Mouse (Mus musculus): ENCODE measurements around the gene Hspbap1. TPM values are rescaled to one million over a fixed set of nuclear protein-coding genes. Genes with fewer than 3 reads are reported as not detected.

Hspbap1 gene
- total RNA-seq, 2 experiments from 2014 or later = 5.1 to 6.0 TPM

- DNase-seq (ENCODE audit: low spot score in 2 of 2) = no peak
- intact Hi-C loops (cut with DNase I) = no loop called here
Observed at GRCm38 (mm10) chr16:35756697-35757096, 13.5 kb upstream of the Hspbap1 start.

GRCm38 (mm10) chr16:35759401-35759800 lies 10.8 kb upstream of the Hspbap1 start:
- intact Hi-C loops (cut with DNase I) = no loop called here
- DNase-seq (ENCODE audit: low spot score in 2 of 2) = no peak

GRCm38 (mm10) chr16:35763590-35764296 lies 6.4 kb upstream of the Hspbap1 start:
- intact Hi-C loops (cut with DNase I) = no loop called here

GRCm38 (mm10) chr16:35764941-35765340 lies 5.2 kb upstream of the Hspbap1 start:
- no peak for DNase-seq (ENCODE audit: low spot score in 2 of 2)
- intact Hi-C loops (cut with DNase I) = no loop called here

More at GRCm38 (mm10) chr16:35763590-35764296, 6.4 kb upstream of the Hspbap1 start:
- DNase-seq (ENCODE audit: low spot score in 2 of 2) = no peak

- intact Hi-C loops (cut with DNase I) = no loop called here
- no peak for DNase-seq (ENCODE audit: low spot score in 2 of 2)
Observed at GRCm38 (mm10) chr16:35765449-35765848, 4.7 kb upstream of the Hspbap1 start.

- no peak for DNase-seq (ENCODE audit: low spot score in 2 of 2)
Observed at GRCm38 (mm10) chr16:35766366-35766765, 3.8 kb upstream of the Hspbap1 start.

GRCm38 (mm10) chr16:35768469-35768784 lies 1.7 kb upstream of the Hspbap1 start:
- intact Hi-C loops (cut with DNase I) = no loop called here

More at GRCm38 (mm10) chr16:35766366-35766765, 3.8 kb upstream of the Hspbap1 start:
- intact Hi-C loops (cut with DNase I) = no loop called here

GRCm38 (mm10) chr16:35768785-35769642 lies 1.2 kb upstream of the Hspbap1 start, which contains the start of gene Dirc2:
Dirc2 (minus strand) TSS chr16:35769356.
- peak; percentile 40 to 68 for DNase-seq (ENCODE audit: low spot score in 2 of 2)
- intact Hi-C loops (cut with DNase I) = no loop called here

More at GRCm38 (mm10) chr16:35768469-35768784, 1.7 kb upstream of the Hspbap1 start:
- DNase-seq (ENCODE audit: low spot score in 2 of 2) = no peak

- intact Hi-C loops (cut with DNase I) = no loop called here
Observed at GRCm38 (mm10) chr16:35771141-35771540, 966 bp downstream of the Hspbap1 start.

GRCm38 (mm10) chr16:35771606-35772005 lies 1.4 kb downstream of the Hspbap1 start:
- intact Hi-C loops (cut with DNase I) = no loop called here
- DNase-seq (ENCODE audit: low spot score in 2 of 2) = no peak

More at GRCm38 (mm10) chr16:35771141-35771540, 966 bp downstream of the Hspbap1 start:
- DNase-seq (ENCODE audit: low spot score in 2 of 2) = no peak

GRCm38 (mm10) chr16:35772598-35772997 lies 2.4 kb downstream of the Hspbap1 start:
- intact Hi-C loops (cut with DNase I) = no loop called here
- DNase-seq (ENCODE audit: low spot score in 2 of 2) = no peak

- no peak for DNase-seq (ENCODE audit: low spot score in 2 of 2)
- intact Hi-C loops (cut with DNase I) = no loop called here
Observed at GRCm38 (mm10) chr16:35775835-35776234, 5.7 kb downstream of the Hspbap1 start.

GRCm38 (mm10) chr16:35776737-35777136 lies 6.6 kb downstream of the Hspbap1 start:
- intact Hi-C loops (cut with DNase I) = no loop called here
- no peak for DNase-seq (ENCODE audit: low spot score in 2 of 2)

GRCm38 (mm10) chr16:35777768-35778167 lies 7.6 kb downstream of the Hspbap1 start:
- no peak for DNase-seq (ENCODE audit: low spot score in 2 of 2)
- intact Hi-C loops (cut with DNase I) = no loop called here

- intact Hi-C loops (cut with DNase I) = no loop called here
- no peak for DNase-seq (ENCODE audit: low spot score in 2 of 2)
Observed at GRCm38 (mm10) chr16:35779681-35780080, 9.5 kb downstream of the Hspbap1 start.

- no peak for DNase-seq (ENCODE audit: low spot score in 2 of 2)
- intact Hi-C loops (cut with DNase I) = no loop called here
Observed at GRCm38 (mm10) chr16:35781096-35781495, 10.9 kb downstream of the Hspbap1 start.

GRCm38 (mm10) chr16:35781651-35782050 lies 11.5 kb downstream of the Hspbap1 start:
- DNase-seq (ENCODE audit: low spot score in 2 of 2) = no peak
- intact Hi-C loops (cut with DNase I) = no loop called here

- intact Hi-C loops (cut with DNase I) = no loop called here
Observed at GRCm38 (mm10) chr16:35782451-35783206, 12.5 kb downstream of the Hspbap1 start.

GRCm38 (mm10) chr16:35783207-35783573 lies 13.0 kb downstream of the Hspbap1 start:
- DNase-seq (ENCODE audit: low spot score in 2 of 2) = no peak
- intact Hi-C loops (cut with DNase I) = no loop called here

More at GRCm38 (mm10) chr16:35782451-35783206, 12.5 kb downstream of the Hspbap1 start:
- DNase-seq (ENCODE audit: low spot score in 2 of 2) = no peak

All from left cerebral cortex, postnatal 14 days (tissue).